Mouse (Mus musculus): Measurements from ENCODE around the gene Rnf43. TPM values are rescaled to one million over a fixed set of nuclear protein-coding genes. Genes with fewer than 3 reads are reported as not detected.

Rnf43 gene
- polyA plus RNA-seq, 2 experiments from 2014 or later, result 23.8 to 25.3 TPM

DNA sequence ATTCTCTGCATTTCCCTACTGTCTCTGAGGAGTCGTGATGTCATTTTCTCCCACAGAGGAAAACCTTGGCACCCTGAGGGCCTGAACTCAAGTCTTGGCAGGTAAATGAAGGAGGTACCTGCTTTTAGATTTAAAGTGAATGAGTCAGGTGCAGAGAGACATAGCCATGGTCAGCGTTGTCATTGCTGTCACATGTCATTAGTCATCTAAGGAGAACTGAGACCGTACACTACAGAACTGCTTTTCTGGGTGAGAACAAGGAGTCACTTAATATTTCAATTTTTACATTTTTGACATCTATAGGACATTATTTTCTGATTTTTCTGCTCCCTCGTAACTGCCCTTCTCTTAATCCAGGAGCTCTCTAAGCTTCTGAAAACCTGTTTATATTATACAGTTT, 16.0 kb downstream of the Rnf43 start:
- ATAC-seq, result no peak

DNA sequence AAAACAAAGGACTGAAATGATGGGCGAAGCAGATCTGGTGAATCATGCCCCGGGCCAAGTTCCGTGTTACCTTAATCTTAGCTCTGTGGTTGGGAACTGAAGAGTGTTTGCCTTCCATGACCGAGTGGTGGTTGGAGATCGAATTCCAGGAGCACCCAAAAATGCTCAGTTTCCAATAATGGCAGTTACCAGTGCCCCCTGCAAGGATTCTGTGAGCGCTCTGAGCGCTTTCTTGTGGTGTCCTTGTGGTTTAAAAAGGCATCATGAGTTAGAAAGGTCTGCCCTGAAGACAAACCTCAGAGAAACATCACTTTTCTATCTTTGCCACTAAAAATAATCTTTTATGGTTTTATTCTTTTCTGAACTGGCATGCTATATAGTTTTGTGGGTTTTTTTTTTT, 16.5 kb downstream of the Rnf43 start:
- ATAC-seq, result no peak

DNA sequence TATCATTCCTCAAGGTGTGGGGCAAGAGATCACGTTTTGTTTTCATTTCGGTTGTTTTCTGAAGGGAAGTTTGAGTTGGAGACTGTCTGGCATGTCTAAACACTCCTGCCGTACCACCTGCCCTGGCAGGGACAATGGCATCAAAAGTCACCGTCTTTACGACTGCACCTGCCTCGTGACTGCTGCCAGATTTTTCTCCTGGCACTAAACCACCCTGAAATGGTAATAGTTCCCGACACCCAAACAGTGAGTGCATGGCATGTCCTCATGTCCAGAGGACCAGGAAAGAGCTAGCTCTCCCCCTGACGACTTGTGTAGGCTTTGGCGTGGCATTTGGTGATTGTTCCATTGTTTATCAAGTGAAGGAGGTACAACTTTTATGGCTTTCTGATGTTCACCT, 18.3 kb downstream of the Rnf43 start:
- ATAC-seq, result no peak

DNA sequence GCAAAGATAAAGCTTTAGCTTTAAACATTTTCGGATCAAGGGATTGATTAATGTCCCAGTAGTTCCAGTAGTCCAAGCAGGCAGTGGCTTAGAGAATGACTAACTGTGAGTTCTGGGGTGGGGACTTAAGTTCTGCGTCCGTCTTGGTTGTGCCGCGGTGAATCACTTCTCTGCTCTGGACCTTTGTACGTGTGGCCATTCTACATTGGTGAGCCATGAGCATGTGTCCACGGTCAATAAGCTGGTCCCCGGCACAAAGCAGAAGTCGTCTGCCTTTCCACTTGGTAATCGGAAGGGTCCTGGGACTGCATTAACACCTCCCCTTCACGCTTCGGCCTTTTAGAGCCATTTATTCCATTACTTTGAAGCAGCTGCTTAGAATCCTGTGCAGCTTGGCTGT, 19.6 kb downstream of the Rnf43 start:
- no peak for ATAC-seq

DNA sequence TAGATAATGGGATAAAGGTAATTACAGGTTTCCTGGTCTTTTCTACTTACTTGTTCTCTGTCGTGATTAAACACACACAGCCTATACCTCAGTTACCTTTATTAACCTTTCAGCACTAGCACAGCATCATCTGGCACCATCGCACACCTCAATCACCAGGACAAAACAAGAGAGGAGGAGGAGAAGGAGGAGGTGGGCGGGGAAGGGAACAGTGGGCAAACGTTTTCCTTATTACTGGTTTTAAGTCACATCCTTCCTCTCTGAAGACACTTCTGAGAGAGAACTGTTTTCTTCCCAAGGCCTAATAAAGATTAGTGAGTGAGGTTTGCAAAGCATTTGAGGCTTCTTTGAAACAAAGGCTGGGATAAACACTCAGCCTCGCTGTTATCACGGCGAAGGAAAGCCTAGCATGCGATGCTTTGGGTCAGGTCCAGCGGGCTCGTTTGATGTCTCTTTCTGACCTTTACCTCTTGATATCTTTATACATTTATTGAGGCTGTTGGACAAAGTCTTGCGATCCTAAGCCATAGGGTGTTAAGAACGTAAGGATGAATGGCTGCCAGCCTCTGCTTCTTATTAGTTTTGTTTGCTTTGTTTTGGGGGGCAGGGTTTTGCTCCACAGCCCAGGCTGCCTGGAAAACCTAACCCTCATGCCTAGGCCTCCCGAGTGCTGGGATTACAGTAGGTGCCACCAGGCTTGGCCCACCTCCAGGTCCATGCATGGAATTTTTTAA, 20.5 kb downstream of the Rnf43 start:
- no peak for ATAC-seq

DNA sequence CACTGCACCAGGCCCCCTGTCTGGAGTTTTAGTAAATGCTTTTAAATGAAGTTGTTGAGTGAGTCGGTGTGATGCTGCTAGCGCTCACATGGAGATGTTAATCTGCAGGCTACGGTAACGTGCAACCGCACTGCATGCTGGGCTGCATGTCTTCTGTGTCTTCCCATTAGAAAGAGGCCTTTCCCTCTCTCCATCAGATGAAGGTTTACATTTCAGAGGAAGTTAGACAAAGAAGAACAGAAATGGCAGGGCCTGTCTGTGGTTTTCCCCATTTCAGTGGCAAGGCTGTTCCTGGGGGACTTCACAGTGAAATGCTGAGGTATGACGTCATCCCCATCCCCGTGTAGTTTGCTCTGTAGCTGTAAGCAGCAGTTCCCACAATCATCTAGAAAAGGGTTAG, 23.9 kb downstream of the Rnf43 start:
- ATAC-seq, result peak; percentile 50

DNA sequence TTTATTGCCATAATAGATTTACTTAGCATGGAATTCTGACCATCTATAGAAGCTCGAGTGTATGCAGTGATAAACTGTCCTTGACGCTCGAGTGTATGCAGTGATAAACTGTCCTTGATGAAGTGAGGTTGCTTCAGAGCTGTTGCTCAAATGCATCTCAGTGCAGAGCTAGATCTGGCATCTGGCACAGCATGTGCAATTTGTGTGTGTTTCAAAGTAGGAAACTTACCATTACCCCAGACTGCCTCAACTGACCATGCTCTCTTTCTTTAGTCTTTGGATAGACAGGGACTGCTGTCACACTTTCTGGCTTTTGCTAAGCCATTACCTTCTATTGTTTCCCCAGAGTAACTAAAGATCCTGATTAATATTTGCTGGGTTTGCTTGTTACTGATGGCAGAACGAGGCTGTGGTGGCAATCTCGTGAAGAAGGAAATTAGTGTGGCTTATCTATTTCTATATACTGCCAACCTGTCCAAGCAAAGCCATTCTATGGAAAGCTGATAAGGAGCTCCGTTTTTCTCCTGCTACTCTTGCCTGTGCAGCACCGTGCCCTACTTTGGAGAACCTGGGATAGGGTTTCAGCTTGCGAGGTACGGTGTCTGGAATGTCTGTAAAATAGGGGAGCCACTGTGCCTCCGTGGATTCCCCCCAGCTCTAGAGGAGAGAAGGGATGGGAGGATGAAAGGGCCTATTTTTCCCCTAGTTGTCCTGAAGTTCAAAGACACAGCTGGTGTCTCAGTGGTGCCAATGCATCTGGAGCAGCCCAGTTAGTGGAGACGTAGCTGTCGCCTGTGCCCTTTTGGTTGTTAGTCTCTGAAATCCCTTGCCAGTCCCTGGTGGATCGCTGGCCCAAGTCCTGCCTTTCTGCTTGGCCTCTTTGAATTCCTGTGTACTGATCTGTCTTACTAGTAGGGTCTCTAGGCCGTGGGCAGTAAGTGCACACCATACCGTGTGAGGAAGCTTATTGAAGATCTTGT, 25.0 kb downstream of the Rnf43 start:
- ATAC-seq, result no peak

DNA sequence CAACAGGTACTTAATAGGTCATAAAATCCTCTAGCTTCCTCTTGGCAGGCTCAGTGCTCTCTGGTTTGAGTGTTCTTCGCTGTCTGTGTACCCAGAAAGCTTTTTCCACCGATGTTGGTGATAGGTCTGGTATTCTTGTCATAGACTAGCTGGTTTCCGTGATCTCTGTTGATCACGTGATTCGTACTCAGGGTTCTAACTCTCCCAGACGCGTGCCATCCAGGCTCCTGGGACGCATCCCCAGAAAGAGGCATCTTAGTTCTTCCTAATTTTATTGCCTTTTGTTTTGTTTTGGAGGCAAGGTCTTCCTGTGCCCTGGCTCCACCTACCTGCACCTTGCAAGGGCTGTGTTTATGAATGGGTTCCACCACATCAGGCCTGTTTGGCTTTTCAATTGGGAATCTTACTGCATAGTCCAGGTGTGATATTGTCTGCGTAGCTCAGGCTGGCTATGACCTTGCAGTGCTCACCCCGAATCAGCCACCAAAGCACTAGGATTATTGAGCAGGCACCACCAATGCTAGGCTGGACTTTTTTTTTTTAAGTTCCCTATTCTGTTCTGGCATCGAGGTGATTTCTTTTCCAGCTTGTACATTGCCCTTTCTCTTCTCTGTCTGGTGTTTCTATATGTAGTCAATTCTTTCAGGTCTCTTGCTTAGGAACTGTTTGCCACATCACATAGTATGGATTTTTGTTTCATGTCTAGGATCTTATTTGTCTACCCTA, 26.1 kb downstream of the Rnf43 start:
- ATAC-seq, result no peak

DNA sequence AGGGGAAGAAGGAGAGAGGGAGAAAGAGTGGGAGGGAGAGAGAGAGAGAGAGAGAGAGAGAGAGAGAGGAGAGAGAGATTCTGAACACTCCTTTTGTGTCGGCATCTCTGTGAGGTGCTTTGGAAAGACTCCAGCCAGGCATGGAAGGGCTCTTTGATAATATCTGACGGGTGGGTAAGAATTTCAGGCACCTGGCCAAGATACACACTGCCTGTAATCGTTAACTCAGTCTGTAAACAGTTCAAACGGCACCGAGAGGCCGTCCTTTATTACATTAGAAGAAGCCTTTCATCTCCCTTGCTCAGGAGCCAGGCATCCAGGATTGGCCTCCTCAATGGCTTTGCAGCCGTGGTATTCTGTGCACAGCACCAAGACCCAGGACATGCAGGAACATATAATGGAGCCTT, 26.9 kb downstream of the Rnf43 start:
- no peak for ATAC-seq

DNA sequence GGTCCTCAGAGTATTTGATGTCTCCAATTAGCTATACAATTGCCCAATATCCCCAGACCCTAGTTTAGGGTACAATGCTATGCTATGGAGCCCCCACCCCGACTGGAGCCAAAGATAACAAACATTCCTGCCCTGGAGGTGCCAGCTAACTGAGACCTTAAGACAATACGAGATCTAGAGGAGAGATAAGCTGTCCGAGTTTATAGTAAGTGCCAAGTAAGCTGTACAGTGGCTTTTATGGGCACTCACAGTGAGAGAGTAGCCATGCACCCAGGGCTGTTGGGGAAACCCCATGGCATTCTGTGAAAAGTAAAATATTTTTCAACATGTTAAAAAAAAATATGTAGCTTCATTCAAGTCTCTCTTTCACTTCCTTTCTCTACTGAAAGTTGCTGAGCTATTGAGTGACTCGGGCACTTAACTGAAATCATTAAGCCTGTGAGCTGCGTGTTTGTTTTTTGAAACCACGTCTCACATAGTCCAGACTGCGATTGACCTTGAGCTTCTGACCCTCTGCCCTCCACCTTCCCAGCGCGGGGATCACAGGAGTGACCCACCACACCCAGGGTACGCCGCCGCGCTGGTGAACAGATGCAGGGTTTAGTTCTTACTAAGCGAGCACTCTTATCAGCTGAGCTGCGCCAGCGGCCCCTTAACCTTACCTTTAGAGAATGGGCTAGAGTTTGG, 27.7 kb downstream of the Rnf43 start:
- ATAC-seq, result peak; percentile 62

DNA sequence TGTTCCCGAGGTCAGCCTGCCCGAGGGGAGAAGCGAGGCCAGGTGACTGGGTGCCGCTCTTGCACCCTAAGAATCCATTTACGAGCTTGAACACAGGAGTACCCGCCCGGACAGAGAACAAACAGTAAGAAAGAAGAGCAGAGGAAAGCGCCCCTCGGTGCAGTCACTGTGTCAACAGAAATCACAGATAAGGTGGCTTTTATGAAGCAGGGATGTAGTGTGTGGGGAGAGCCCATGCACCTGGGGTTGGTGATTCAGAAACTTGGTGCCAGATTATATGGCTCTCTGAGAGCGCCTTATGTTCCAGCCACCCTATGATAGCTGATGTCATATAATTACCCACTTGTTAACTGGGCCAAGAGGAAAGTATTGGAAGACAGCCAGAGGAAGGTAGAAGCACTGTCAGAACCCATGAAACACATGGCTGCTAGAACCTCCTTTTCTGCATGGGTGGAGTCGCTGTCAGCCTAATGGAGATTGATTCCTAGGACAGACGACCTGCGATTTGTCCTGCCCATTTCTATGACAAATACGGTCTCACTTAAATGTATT, 34.7 kb downstream of the Rnf43 start:
- no peak for ATAC-seq

DNA sequence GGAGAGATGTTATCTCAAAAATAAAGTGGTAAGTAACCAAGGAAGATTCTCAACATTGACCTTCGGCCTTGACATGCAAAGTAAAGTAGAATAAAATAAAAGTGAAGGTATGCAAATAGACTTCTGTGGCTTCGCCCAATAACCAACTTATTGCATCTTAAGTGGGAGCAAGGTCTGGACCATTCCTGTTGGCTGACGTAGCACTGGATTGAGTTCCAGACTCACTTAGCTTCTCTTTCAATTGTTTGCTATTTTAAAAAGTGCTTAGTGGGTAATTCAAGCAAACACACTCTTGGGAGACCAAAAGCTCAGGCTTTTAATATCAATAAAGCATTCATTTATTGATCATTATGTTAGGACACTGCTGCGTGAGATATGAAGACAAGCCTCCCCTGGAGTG, 35.6 kb downstream of the Rnf43 start:
- no peak for ATAC-seq

DNA sequence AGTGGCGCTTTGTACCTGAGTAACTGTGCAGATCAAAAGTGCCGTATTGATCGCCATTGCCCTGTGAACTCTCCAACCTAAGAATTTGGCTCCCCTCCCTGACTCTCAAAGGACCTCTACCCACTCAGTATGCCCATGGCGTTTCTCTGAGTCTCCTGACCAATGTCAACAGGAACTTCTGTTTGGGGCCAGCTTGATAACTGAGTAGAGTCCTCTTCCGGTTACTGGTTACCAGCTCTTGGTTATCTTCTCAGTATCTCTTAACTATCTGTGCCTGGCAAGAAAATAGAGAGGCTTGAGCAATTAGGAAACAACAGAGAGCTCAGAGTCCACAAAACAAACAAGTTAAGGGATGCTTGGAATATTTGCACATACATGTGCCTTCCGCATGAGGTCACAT, 38.6 kb downstream of the Rnf43 start:
- ATAC-seq, result no peak

DNA sequence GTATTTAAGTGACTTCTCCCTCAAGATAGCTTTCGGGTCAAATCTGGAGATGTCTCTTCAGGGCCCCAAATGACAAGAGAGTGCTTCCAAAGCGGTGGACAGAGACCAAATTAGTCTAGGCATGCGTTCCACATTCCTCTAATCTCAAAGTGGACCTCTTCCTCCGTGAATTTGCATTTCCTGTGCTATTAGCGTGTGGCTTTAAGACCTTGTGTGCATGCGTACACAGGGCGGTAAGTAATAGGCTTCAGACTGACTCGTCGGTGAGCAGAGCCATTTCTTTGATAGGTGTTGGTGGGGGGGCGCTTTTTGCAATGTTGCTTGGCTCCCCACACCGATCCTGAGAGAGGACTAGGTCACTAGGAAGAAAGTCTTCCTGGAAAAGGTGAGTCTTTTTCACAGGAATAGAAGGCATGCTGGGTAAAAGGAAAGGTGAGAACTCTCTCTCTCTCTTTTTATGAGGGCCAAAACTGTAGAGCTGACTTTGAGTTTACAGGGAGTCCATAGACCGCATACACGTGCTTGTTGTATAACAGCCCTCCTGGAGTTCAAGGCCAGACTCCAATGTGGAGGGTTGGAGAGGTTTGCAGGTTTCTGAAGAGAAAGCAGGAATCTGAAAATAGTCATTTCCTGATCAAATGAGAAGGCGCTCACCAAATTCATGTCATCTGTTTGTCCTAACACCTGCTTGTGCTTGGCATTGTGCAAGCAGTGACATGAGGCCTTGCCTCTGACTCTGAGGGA, 39.5 kb downstream of the Rnf43 start:
- ATAC-seq, result no peak

DNA sequence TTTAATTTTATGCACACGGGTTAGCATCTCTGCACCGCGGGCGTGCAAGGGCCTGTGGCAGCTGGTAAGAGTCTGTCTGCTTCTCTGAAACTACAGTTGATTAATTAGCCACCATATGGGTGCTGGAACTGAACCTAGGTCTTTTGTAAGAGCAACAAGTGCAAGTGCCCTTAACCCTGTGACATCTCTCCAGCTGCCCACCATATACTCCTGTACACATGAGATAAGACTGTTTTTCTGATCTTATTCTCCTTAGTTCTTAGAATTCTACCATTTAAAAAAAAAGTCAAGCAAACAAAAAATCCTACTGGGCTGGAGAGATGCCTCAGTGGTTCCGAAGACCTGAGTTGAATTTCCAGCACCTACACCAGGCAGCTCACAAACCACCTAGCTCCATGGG, 41.1 kb downstream of the Rnf43 start:
- ATAC-seq, result no peak

DNA sequence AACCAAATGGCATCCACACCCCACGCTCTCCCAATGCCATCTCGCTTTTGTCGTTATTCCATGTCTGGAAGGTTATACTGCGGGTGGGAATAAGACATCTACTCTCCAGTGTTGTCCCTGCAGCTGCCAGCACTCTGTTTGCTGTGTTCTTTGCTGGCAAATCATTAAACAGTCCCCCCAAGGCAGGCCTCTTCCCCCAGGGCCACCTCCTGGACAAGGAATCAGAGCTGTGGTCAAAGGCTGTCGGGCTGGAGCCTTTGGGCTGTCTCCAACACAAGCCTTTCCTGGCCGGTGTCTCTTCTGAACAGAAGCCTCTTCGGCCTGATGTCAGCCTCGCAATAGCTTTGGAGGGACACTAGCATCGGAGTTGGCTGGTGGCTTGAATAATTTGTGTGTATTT, 41.8 kb downstream of the Rnf43 start:
- ATAC-seq, result no peak

DNA sequence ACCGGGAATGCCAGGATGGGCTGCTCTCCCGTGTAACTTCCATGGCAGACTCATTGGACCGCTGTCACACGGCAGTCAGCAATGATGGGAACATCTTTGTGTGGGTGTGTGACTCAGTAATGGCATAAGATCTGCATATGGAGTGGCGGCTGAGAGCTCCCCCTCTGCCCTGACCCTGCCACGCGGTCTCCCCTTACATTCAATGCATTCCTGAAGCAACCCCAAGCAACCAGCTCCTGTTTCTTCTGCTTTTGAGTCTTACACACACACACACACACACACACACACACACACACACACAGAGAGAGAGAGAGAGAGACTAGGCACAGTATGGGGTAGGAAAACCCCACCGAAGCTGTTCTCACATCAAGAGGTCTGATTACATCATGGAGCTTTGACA, 45.0 kb downstream of the Rnf43 start:
- ATAC-seq, result no peak

DNA sequence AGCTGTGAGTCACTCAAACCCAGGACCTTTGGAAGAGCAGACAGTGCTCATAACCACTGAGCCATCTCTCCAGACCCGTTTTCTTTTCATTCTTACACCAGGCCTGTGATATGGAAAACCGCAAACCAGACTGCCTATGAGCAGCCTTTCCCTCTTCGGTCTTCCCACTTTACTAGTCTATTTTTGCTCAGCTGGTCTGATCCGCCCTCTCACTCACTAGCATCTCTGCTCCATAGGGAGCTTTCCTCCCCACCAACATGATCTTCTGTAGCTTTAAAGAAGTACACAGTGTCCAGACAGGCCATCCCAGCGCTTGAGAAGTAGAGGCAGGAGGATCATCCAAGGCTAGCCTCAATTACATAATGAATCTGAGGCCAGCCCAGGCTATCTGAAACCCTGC, 46.5 kb downstream of the Rnf43 start:
- no peak for ATAC-seq

DNA sequence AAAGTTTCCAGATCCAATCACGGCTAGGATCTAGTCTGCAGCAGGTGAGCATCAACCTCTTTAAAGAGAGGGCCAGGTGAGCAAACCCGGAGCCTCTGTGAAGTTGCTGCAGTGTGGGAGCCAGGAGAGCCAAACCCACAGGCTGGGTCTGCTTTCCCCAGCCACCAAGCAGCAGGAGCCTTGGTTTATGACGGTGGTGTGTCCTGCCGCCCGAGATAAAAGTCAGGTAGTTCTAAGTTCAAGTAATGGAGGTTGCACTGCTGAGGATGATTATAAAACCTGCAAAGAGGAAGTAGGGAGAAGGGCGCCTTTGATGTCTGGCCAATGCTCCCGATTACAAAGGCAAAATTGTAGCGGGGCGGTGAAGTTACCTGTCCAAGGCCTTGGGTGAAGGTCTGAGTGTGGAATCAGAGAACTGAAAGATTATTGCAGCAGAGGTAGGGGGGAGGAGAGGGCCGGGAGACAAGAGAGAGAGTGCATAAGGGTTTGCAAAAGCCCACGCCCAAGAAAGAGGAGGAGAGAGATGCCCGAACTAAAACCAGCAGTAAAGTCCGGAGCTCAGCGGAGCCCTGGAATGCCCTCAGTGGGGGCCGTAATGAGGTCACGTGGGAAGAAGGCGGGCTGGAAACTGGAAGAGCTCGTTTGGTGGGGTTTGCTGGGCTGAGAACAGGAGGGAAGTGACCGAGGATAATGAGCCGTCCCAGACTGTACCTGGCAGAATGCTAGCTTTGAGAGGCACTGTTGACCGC, 47.2 kb downstream of the Rnf43 start:
- ATAC-seq, result no peak

DNA sequence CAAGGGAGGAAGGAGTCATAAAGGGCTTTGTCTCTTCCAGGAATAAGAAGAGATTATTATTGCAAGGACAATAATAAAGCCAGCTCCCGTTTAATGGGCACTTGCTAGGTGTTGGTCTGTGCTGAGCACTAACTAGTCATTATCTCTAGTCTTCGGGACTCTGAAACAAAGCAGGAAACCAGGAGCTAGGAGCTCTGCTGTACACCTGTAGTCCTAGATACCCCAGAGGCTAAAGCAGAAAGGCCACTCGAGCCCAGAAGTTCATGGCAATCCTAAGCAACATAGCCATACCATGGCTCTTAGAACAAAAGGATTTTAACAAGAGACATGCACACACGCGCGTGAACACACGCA, 47.7 kb downstream of the Rnf43 start:
- ATAC-seq, result no peak

DNA sequence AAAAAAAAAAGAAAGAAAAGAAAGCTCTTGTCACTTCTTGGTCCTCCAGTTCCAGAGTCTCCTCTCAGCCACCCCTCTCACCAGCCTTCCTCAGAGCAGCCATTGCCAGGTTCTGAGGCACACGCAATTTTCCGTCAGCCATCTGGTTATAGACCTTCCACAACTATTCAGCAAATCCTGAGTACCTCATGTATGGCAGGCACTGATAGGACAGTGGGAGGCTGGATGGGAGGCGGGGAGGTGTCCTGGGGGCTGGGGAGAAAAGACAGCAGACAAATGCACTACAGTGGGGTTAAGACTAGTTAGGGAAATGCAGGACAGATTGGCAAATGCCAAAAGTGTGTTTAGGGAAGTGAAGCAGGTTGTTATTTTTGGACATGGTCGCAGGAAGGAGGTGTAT, 49.7 kb downstream of the Rnf43 start:
- ATAC-seq, result no peak

Data from activated CD4-positive, CD25-positive, alpha-beta regulatory T cell, adult 4 months (primary cell).